Mouse (Mus musculus) heart, embryonic 16.5 days (tissue): ENCODE results near the gene Rps11. TPM values are rescaled to one million over a fixed set of nuclear protein-coding genes. Genes with fewer than 3 reads are reported as not detected.
"Not testable (repeated sequence)": the region's sequence is repeated elsewhere in the genome, so short reads cannot be mapped to it uniquely, and the experiment has no call there.

ENCODE experiments used
- ATAC-seq: fragments of 200-750 bp; cut with Nextera tagmentation; replicated peaks from 2 replicates; pipeline ENCODE4 v1.8.0; 2017; ENCODE audit warnings: moderate number of reproducible peaks; ENCODE audit not compliant: insufficient read depth, low FRiP score; ENCODE audit errors: extremely low read depth
- H3K27ac ChIP-seq: fragments of 300-500 bp; sonication (generic); 2 replicates; pipeline ENCODE4 v1.5.1; 2014; ENCODE audit warnings: mild to moderate bottlenecking, low read length, control low read depth, moderate library complexity
- H3K27me3 ChIP-seq: fragments of 300-500 bp; sonication (generic); 2 replicates; pipeline ENCODE4 v1.6.1; 2014; ENCODE audit warnings: low read length, mixed read lengths; ENCODE audit not compliant: control insufficient read depth, insufficient read depth
- H3K36me3 ChIP-seq: fragments of 300-500 bp; sonication (generic); 2 replicates; pipeline ENCODE4 v1.6.1; 2014; ENCODE audit not compliant: control insufficient read depth, insufficient read depth
- H3K4me1 ChIP-seq: fragments of 300-500 bp; sonication (generic); 2 replicates; pipeline ENCODE4 v1.6.1; 2014; ENCODE audit warnings: low read length, mixed read lengths; ENCODE audit not compliant: control insufficient read depth, insufficient read depth
- H3K4me2 ChIP-seq: fragments of 300-500 bp; sonication (generic); 2 replicates; pipeline ENCODE4 v1.6.1; 2014; ENCODE audit warnings: low read depth, mild to moderate bottlenecking, control low read depth, low read length
- H3K4me3 ChIP-seq: fragments of 300-500 bp; sonication (generic); 2 replicates; pipeline ENCODE4 v1.5.1; 2014; ENCODE audit warnings: mild to moderate bottlenecking, control low read depth, low read length
- H3K9ac ChIP-seq: fragments of 300-500 bp; sonication (generic); 2 replicates; pipeline ENCODE4 v1.6.1; 2014; ENCODE audit warnings: low read length, control low read depth
- H3K9me3 ChIP-seq: fragments of 300-500 bp; sonication (generic); replicated peaks from 2 replicates; pipeline ENCODE4 v1.6.1; 2016; ENCODE audit warnings: low read length; ENCODE audit not compliant: control insufficient read depth
- WGBS: fragments of 180-500 bp; shearing (Covaris S2); extraction: QIAGEN DNeasy Blood & Tissue Kit; methylation state at CpG from one replicate; pipeline ENCODE4 v1.1.7; 2014; 5-methylcytosine and 5-hydroxymethylcytosine counted together
- polyA plus RNA-seq: library from polyadenylated mRNA; unstranded; fragments of >200 nt; fragmentation: Nextera tagmentation; extraction: Ambion mirVana; gene quantifications from 2 replicates; pipeline ENCODE4 v1.2.1, GENCODE M21; 2015

The Rps11 gene
- polyA plus RNA-seq, 1 experiment from 2014 or later = 812 TPM

GRCm38 (mm10) chr7:45097479-45097878, 26.8 kb downstream of the Rps11 start:
- ATAC-seq = no peak
- H3K27me3 ChIP-seq = no peaks in the 10 kb centered on the region
- H3K36me3 ChIP-seq = no peaks in the 10 kb centered on the region
- H3K9ac ChIP-seq = no peak overlapping the region
- 52% methylated on average over 6 of the region's 6 CpGs for WGBS
- peaks cover 9% of the 10 kb centered on the region for H3K4me1 ChIP-seq
- H3K4me2 ChIP-seq = no peak overlapping the region
- H3K9me3 ChIP-seq = no peaks in the 10 kb centered on the region
- no peak overlapping the region for H3K4me3 ChIP-seq
- no peak overlapping the region; the same call in 1 of the 2 replicates for H3K27ac ChIP-seq

DNA sequence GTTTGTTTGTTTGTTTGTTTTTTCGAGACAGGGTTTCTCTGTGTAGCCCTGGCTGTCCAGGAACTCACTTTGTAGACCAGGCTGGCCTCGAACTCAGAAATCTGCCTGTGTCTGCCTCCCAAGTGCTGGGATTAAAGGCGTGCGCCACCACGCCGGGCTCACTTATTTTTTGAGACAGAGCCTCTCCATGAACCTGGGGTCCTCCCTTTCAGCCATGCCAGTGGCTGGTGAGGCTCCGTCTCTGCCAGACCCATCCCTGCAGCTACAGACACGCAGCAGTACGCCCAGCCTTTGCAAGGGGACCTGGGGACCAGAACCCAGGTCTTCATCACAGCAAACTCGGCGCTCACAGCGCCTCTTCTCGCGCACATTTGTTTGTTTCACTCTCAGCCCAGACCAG, 28.3 kb downstream of the Rps11 start:
- WGBS = 93% methylated on average over 14 of the region's 14 CpGs
- H3K4me1 ChIP-seq, H3K4me3 ChIP-seq, ATAC-seq, H3K4me2 ChIP-seq, H3K27ac ChIP-seq, H3K9me3 ChIP-seq, H3K9ac ChIP-seq, H3K27me3 ChIP-seq, H3K36me3 ChIP-seq: not testable (repeated sequence)

GRCm38 (mm10) chr7:45095367-45095766, 28.9 kb downstream of the Rps11 start:
- Histone ChIP-seq H3K4me2 (no peak overlapping the region), H3K9me3 (no peaks in the 10 kb centered on the region), H3K4me3 (no peak overlapping the region), H3K9ac (no peak overlapping the region), H3K36me3 (no peaks in the 10 kb centered on the region), H3K27ac (no peak overlapping the region), H3K27me3 (no peaks in the 10 kb centered on the region), H3K4me1 (peaks cover 13% of the 10 kb centered on the region)
- no peak for ATAC-seq
- WGBS = 70% methylated on average over 6 of the region's 6 CpGs

DNA sequence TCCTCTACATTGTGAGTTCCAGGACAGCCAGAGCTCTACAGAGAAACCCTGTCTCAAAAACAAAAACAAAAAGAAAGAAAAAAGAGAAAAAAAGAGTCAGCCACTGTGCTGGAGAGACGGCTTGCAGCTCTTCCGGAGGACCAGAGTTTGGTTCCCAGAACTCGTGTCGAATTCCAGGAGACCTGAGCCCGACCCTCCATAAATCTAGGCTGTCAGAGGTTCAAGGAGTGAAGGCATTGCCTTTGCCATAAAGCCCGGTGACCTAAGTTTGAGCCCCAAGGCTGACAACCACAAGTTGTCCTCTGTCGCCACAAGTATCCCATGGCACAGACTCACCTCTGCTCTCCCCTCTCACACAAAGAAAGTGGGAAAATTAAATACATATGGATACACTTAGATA, 30.1 kb downstream of the Rps11 start:
- ATAC-seq = no peak
- H3K27ac ChIP-seq = no peak overlapping the region

DNA sequence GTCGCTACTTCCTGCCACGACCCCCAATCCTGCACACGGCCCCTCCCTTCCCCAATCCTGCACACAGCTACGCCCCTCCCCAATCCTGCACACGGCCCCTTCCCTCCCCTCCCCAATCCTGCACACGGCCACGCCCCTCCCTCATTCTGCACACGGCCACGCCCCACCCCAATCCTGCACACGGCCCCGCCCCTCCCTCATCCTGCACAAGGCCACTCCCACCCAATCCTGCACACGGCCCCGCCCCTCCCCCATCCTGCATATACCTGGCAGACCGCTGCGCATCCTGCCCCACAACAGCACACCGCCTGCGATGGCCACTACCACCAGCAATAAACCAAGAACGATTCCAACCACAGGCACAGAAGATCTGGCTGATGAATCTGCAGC, 30.7 kb downstream of the Rps11 start:
- Histone ChIP-seq H3K27ac (no peak overlapping the region), H3K4me2 (no peak overlapping the region), H3K9ac (no peak overlapping the region), H3K36me3 (peaks cover 2% of the 10 kb centered on the region; the same call in 1 of the 2 replicates), H3K4me3 (no peak overlapping the region), H3K4me1 (peaks cover 15% of the 10 kb centered on the region), H3K9me3 (no peaks in the 10 kb centered on the region), H3K27me3 (no peaks in the 10 kb centered on the region)
- WGBS = 40% methylated on average over 18 of the region's 18 CpGs
- ATAC-seq = no peak

More for the DNA sequence above, 30.1 kb downstream of the Rps11 start:
- Histone ChIP-seq H3K4me1 (peaks cover 15% of the 10 kb centered on the region), H3K9ac (no peak overlapping the region), H3K27me3 (no peaks in the 10 kb centered on the region), H3K4me2 (no peak overlapping the region), H3K36me3 (no peaks in the 10 kb centered on the region), H3K9me3 (no peaks in the 10 kb centered on the region), H3K4me3 (no peak overlapping the region)
- 55% methylated on average over 7 of the region's 7 CpGs for WGBS

- WGBS = 55% methylated on average over 12 of the region's 12 CpGs
- ATAC-seq = no peak
- no peak overlapping the region for H3K4me2 ChIP-seq
- H3K27me3 ChIP-seq = no peaks in the 10 kb centered on the region
- H3K27ac ChIP-seq = peak overlapping the region; percentile 14; the same call in 1 of the 2 replicates
- H3K36me3 ChIP-seq = peaks cover 6% of the 10 kb centered on the region; the same call in 1 of the 2 replicates
- peaks cover 15% of the 10 kb centered on the region for H3K4me1 ChIP-seq
- H3K9me3 ChIP-seq = no peaks in the 10 kb centered on the region
- H3K9ac ChIP-seq = no peak overlapping the region
- no peak overlapping the region for H3K4me3 ChIP-seq
These were observed 31.3 kb downstream of the Rps11 start for GRCm38 (mm10) chr7:45092828-45093515.

DNA sequence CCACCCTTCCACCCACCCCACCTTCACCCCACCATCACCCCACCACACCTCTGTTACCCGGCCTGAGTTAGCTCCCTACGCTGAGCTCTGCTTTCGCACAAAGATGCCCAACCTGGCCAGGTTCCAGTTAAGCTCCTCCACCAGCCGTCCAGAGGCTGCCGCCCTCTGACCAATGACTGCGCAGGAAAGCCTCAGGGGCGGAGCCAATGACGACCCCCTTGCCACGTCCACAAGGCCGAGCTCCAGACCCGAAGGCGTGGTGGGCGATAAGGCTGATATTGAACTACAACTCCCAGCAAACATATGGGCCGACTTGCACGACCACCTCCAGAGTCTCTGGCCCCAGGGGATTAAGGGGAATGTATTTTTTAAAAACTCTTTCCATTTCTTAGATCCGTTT, 32.2 kb downstream of the Rps11 start, which contains the start of gene Rcn3:
Gene Rcn3, minus strand, starts transcription at position 174 of the 400 bp plus-strand sequence.
- H3K4me2 ChIP-seq = peak within 1 kb of the TSS; percentile 76
- peaks cover 15% of the 10 kb centered on the region for H3K4me1 ChIP-seq
- no peaks in the 10 kb centered on the region for H3K27me3 ChIP-seq
- H3K36me3 ChIP-seq = peaks cover 6% of the 10 kb centered on the region; the same call in 1 of the 2 replicates
- H3K27ac ChIP-seq = peak within 1 kb of the TSS; percentile 83
- H3K4me3 ChIP-seq = peak within 1 kb of the TSS; percentile 59
- ATAC-seq = peak; percentile 90
- H3K9me3 ChIP-seq = no peaks in the 10 kb centered on the region
- under 1% methylated on average over 16 of the region's 16 CpGs for WGBS
- peak within 1 kb of the TSS; percentile 71 for H3K9ac ChIP-seq

GRCm38 (mm10) chr7:45091001-45091990, 32.9 kb downstream of the Rps11 start:
- Histone ChIP-seq H3K4me2 (peak overlapping the region; percentile 76), H3K9ac (peak overlapping the region; percentile 71), H3K36me3 (peaks cover 12% of the 10 kb centered on the region), H3K27me3 (no peaks in the 10 kb centered on the region), H3K4me1 (peaks cover 15% of the 10 kb centered on the region), H3K4me3 (peak overlapping the region; percentile 59), H3K27ac (peak overlapping the region; percentile 83), H3K9me3 (no peaks in the 10 kb centered on the region)
- WGBS = 13% methylated on average over 35 of the region's 35 CpGs
- peak; percentile 38 for ATAC-seq
